Mouse (Mus musculus) cerebellum, adult (tissue): Measurements from ENCODE around the gene Tcp11l2.

Experiments
- ATAC-seq: cut with Nextera tagmentation; 2 replicates; pipeline ENCODE4 v1.9.2; 2017; ENCODE audit warnings: mild to moderate bottlenecking, moderate library complexity, mixed read lengths; ENCODE audit not compliant: insufficient number of reproducible peaks, low FRiP score, low TSS enrichment

The Tcp11l2 gene

GRCm38 (mm10) chr10:84554291-84555009 is 22.0 kb upstream of the Tcp11l2 start:
- ATAC-seq: no peak

DNA sequence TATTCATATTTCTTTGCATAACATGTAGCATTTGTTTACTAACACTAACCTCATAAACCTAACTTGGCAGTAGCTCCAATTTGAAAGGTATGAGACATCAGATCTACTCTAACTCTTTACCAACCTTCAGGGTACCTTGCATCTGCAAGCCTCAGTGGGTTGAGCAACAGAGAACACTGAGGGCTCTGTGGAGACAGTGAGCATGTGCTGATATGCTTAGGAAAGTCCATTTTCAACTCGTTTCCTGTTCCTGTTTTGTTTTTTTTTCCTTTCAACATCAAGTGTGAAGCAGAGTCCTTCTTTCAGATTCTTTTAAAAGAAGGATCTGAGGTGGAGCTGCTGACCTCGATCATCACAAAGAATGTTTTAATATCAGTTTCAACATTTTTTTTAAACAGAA is 20.3 kb upstream of the Tcp11l2 start:
- no peak for ATAC-seq

DNA sequence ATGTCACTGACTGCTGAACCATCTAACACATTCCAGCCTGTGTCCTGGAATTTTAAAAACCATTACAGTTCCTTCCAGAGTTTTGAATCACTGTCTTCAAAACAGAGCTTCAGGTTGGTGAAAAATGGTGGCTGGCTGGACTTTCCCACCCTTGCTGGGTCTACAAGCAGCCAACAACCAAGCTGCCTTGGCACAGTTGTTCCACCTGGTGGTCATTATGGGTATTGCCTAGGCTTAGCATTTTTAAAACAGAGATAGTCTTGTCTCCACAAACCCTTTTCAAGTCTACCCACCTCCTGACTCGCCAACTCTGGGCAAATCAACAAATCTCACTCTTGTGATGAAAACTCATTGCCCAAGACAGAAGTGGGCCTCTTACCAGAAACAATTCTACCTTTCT is 17.9 kb upstream of the Tcp11l2 start:
- no peak for ATAC-seq

DNA sequence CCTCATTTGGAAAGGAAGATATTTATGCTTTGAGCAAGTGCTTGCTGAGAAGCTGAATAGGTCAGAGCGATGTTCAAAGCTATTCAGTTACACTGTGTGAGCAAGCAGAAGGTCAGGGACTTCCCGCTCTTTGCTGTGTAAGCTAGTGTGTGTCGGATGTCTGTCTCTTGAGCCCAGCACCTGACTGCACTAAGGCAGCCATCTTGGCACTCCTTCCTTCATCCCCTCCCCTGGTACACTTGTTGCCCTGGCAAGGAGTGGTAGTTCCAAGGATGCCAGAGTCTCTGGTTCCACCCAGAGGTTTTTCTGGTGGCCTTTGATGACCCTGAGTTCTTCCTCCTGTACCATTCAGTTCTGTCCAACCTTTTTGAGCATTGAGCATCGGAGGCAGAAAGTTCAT is 16.4 kb upstream of the Tcp11l2 start:
- no peak for ATAC-seq

GRCm38 (mm10) chr10:84562121-84562520 is 14.3 kb upstream of the Tcp11l2 start:
- no peak for ATAC-seq

- peak; percentile 80 for ATAC-seq
Measured at GRCm38 (mm10) chr10:84562567-84563554, 13.6 kb upstream of the Tcp11l2 start.

DNA sequence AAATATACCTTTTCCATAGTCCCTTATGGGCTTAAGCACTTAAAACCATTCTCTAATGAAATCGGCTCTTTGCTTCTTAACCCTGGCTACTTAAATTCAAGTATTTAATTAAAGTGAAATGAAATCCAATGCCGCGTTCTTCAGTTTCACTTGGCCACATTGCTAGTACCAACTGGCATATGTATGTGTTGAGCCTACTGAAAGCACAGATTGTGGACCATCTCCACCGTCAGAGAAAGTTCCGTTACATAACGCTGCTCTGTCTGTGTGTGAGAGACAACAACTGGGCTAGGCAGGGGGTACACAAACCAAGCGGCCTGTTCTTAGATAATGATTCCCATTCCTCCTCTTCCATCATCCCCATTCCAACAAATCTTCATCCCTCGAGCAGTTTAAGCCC is 12.0 kb upstream of the Tcp11l2 start:
- ATAC-seq: no peak

DNA sequence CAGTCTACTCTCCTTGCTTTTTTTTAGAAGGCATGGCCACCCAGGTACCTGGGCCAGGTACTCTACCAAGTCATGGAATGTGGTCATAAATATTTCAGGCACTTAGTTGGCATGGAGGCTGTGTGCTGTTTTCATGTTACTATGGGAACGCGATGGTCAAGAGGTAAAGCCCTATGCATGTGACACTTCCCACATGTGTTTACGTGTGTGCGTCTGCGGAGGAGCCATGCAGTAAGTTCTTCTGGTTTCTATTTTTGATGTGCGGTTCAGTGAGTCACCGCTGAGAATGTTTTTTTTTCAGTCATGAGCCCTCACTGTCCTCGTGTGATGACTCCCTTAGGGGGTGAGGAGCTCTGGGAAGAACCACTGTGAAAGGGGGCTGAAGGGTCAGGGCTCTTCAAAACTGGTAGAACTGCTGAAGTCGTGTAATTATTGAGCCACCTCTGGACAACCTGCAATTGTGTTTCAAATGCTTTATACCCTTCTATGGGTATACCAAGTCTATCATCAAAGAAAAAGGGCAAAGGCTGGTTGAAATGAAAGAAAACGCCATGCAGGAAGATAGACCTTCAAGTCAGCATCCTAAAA is 5.3 kb upstream of the Tcp11l2 start:
- no peak for ATAC-seq

DNA sequence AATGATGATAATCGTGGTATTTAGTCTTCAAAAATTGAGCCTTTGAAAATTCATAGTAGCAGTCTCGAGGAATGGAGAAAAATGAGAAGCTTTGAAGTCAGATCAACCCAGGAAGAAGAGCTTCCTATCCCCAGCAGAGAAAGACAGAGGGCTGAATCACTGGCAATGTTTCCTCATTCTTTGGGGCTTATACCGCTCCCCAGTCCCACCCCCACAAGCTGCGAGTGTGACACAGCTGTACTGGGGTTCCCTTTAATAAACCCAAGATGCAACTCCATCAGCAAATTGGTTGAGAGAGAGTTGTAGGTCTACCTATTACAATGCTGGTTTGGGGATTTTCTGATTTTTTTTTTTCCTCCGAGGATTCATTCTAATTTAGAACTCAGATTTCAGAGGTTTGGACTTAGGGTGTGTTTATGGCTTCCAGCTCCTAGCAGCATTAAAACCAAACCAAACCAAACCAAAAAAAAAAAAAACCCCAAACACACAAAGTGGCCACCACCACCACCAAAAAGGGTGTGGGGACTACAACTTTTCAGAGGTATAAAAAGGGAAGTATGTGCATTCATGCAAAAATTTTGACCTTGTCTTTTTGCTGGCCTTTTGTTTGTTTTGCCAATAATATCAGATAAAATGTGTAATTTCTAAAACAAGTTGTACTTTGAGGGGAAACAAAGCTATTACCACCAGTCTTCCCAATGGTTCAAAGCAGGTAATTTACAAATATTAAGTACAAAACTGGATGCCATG is 2.6 kb upstream of the Tcp11l2 start:
- no peak for ATAC-seq

- ATAC-seq: peak; percentile 75
Measured at GRCm38 (mm10) chr10:84576029-84576394, 414 bp upstream of the Tcp11l2 start.

- ATAC-seq: peak; percentile 52
Measured at GRCm38 (mm10) chr10:84577071-84577727, 773 bp downstream of the Tcp11l2 start.

GRCm38 (mm10) chr10:84578738-84579137 is 2.3 kb downstream of the Tcp11l2 start:
- ATAC-seq: no peak

- no peak for ATAC-seq
Measured at GRCm38 (mm10) chr10:84579527-84579926, 3.1 kb downstream of the Tcp11l2 start.

- ATAC-seq: no peak
Measured at GRCm38 (mm10) chr10:84581191-84581590, 4.8 kb downstream of the Tcp11l2 start.

- ATAC-seq: no peak
Measured at GRCm38 (mm10) chr10:84582236-84582635, 5.8 kb downstream of the Tcp11l2 start.

DNA sequence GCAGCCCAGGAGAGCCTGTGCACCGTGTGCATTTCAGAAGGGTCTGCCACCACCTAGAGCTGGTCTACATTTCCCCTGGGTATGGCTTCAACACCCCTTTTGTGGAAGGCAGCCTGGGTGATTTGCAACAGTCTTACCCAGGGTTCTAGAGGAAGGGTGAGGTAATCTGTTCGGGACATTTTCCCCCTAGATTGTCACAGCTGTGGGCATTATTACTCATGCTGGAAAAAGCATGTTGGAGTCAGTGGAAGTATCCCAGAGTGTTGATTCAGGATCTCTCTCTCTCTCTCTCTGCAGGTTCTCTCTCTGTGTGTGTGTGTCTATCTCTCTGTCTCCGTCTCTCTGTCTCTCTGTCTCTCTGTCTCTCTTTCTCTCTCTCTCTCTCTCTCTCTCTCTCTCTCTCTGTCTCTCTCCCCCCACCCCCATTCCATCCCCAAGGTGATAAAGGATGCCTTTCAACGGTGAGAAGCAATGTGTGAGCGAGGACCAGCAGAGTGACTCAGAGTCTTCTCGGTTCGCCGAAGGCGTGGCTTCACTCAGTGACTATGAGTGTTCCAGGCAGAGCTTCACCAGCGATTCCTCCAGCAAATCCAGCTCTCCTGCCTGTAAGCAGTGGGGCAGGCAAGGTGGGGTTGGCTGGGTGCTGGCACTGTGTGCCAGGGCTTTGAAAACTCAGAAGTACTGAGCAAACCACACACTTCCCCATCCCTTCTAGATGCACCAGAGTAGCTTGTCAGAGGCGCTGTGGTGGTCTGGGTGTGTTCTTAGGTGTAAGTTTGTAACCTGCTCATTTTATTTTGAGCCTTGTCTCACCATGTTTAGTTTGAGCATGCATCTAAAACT is 8.2 kb downstream of the Tcp11l2 start:
- no peak for ATAC-seq

- ATAC-seq: no peak
Measured at GRCm38 (mm10) chr10:84585294-84585650, 8.8 kb downstream of the Tcp11l2 start.

GRCm38 (mm10) chr10:84590956-84591355 is 14.5 kb downstream of the Tcp11l2 start:
- no peak for ATAC-seq

GRCm38 (mm10) chr10:84591640-84592148 is 15.3 kb downstream of the Tcp11l2 start:
- no peak for ATAC-seq
